Mouse (Mus musculus) regulatory T cell (primary cell): ENCODE data around the gene Zmynd8.

Experiments
- in situ Hi-C: fragments of 300-600 bp; cut with MboI, MseI; formaldehyde crosslinking; loops from one replicate; pipeline ENCODE4 v1.15.1; 2025; ENCODE audit warnings: high pct_unique_total_duplicates

The Zmynd8 gene

GRCm38 (mm10) chr2:165834601-165835000, 64.2 kb downstream of the Zmynd8 start:
- in situ Hi-C loops, result loop anchor here (25.0 kb wide), 1 partner anchor 228 kb away; no protein-coding TSS in a partner anchor

- in situ Hi-C loops, result loop anchor here (25.0 kb wide), 1 partner anchor 229 kb away; no protein-coding TSS in a partner anchor
Measured at GRCm38 (mm10) chr2:165833468-165833867, 65.3 kb downstream of the Zmynd8 start.

GRCm38 (mm10) chr2:165832720-165833119, 66.1 kb downstream of the Zmynd8 start:
- in situ Hi-C loops, result loop anchor here (25.0 kb wide), 1 partner anchor 230 kb away; no protein-coding TSS in a partner anchor

- in situ Hi-C loops, result loop anchor here (25.0 kb wide), 1 partner anchor 230 kb away; no protein-coding TSS in a partner anchor
Measured at GRCm38 (mm10) chr2:165832295-165832694, 66.5 kb downstream of the Zmynd8 start.

- in situ Hi-C loops, result loop anchor here (25.0 kb wide), 1 partner anchor 231 kb away; no protein-coding TSS in a partner anchor
Measured at GRCm38 (mm10) chr2:165831637-165832289, 67.1 kb downstream of the Zmynd8 start.

- in situ Hi-C loops, result loop anchor here (25.0 kb wide), 1 partner anchor 234 kb away; no protein-coding TSS in a partner anchor
Measured at GRCm38 (mm10) chr2:165828770-165829169, 70.0 kb downstream of the Zmynd8 start.

GRCm38 (mm10) chr2:165825964-165826712, 72.7 kb downstream of the Zmynd8 start:
- in situ Hi-C loops, result loop anchor here (25.0 kb wide), 1 partner anchor 236 kb away; no protein-coding TSS in a partner anchor

- in situ Hi-C loops, result loop anchor here (25.0 kb wide), 1 partner anchor 237 kb away; no protein-coding TSS in a partner anchor
Measured at GRCm38 (mm10) chr2:165825261-165825900, 73.4 kb downstream of the Zmynd8 start.

GRCm38 (mm10) chr2:165824826-165825225, 74.0 kb downstream of the Zmynd8 start:
- in situ Hi-C loops, result loop anchor here (5.0 to 25.0 kb wide), 2 partner anchors 87 to 237 kb away; no protein-coding TSS in a partner anchor

- in situ Hi-C loops, result loop anchor here (5.0 kb wide), 1 partner anchor 90 kb away; no protein-coding TSS in a partner anchor
Measured at GRCm38 (mm10) chr2:165822478-165822877, 76.3 kb downstream of the Zmynd8 start.

- in situ Hi-C loops, result loop anchor here (5.0 kb wide), 1 partner anchor 91 kb away; no protein-coding TSS in a partner anchor
Measured at GRCm38 (mm10) chr2:165821671-165822070, 77.1 kb downstream of the Zmynd8 start.

GRCm38 (mm10) chr2:165820504-165821095, 78.2 kb downstream of the Zmynd8 start:
- in situ Hi-C loops, result loop anchor here (5.0 kb wide), 1 partner anchor 92 kb away; no protein-coding TSS in a partner anchor

GRCm38 (mm10) chr2:165820073-165820472, 78.7 kb downstream of the Zmynd8 start:
- in situ Hi-C loops, result loop anchor here (5.0 kb wide), 1 partner anchor 92 kb away; no protein-coding TSS in a partner anchor

- in situ Hi-C loops, result no loop called here
Measured at GRCm38 (mm10) chr2:165818985-165819948, 79.5 kb downstream of the Zmynd8 start.

GRCm38 (mm10) chr2:165818570-165818969, 80.2 kb downstream of the Zmynd8 start:
- in situ Hi-C loops, result no loop called here

- in situ Hi-C loops, result no loop called here
Measured at GRCm38 (mm10) chr2:165817437-165817836, 81.4 kb downstream of the Zmynd8 start.

GRCm38 (mm10) chr2:165815103-165815880, 83.5 kb downstream of the Zmynd8 start:
- in situ Hi-C loops, result no loop called here

- in situ Hi-C loops, result no loop called here
Measured at GRCm38 (mm10) chr2:165812889-165813288, 85.9 kb downstream of the Zmynd8 start.

- in situ Hi-C loops, result no loop called here
Measured at GRCm38 (mm10) chr2:165811536-165811935, 87.3 kb downstream of the Zmynd8 start.
